Mouse (Mus musculus) spleen, postnatal 14 days (tissue): Measurements from ENCODE around the gene Hspb1.

ENCODE experiments used
- DNase-seq, 2 experiments: peaks; one replicate each; pipeline ENCODE4 v3.0.0; 2021 to 2022; ENCODE audit warnings: low spot score in 2 of 2

Hspb1 gene

GRCm38 (mm10) chr5:135887675-135888102 is at the start of gene Hspb1:
TSS of gene Hspb1 (plus strand) at chr5:135887919.
- DNase-seq: no peak

GRCm38 (mm10) chr5:135841651-135842050 is 46.1 kb upstream of the Hspb1 start:
- no peak for DNase-seq

GRCm38 (mm10) chr5:135843418-135843817 is 44.3 kb upstream of the Hspb1 start:
- DNase-seq: no peak

GRCm38 (mm10) chr5:135845676-135846320 is 41.9 kb upstream of the Hspb1 start:
- no peak for DNase-seq

- no peak for DNase-seq
Observed at GRCm38 (mm10) chr5:135847460-135847859, 40.3 kb upstream of the Hspb1 start.

- no peak for DNase-seq
Observed at GRCm38 (mm10) chr5:135847881-135848280, 39.8 kb upstream of the Hspb1 start.

- DNase-seq: no peak
Observed at GRCm38 (mm10) chr5:135851024-135851423, 36.7 kb upstream of the Hspb1 start.

- no peak for DNase-seq
Observed at GRCm38 (mm10) chr5:135851481-135851880, 36.2 kb upstream of the Hspb1 start.

- no peak for DNase-seq
Observed at GRCm38 (mm10) chr5:135852421-135852820, 35.3 kb upstream of the Hspb1 start.

GRCm38 (mm10) chr5:135853731-135854130 is 34.0 kb upstream of the Hspb1 start:
- DNase-seq: no peak

- DNase-seq: peak in 1 of 2 experiments; percentile 64
Observed at GRCm38 (mm10) chr5:135855156-135855555, 32.6 kb upstream of the Hspb1 start.

GRCm38 (mm10) chr5:135866662-135867061 is 21.1 kb upstream of the Hspb1 start:
- no peak for DNase-seq

GRCm38 (mm10) chr5:135867637-135868593 is 19.8 kb upstream of the Hspb1 start:
- no peak for DNase-seq

GRCm38 (mm10) chr5:135868653-135869052 is 19.1 kb upstream of the Hspb1 start:
- DNase-seq: no peak

- DNase-seq: no peak
Observed at GRCm38 (mm10) chr5:135869661-135870423, 17.9 kb upstream of the Hspb1 start.

GRCm38 (mm10) chr5:135870505-135870904 is 17.2 kb upstream of the Hspb1 start:
- DNase-seq: no peak

- no peak for DNase-seq
Observed at GRCm38 (mm10) chr5:135872996-135873395, 14.7 kb upstream of the Hspb1 start.

- DNase-seq: no peak
Observed at GRCm38 (mm10) chr5:135873753-135874152, 14.0 kb upstream of the Hspb1 start.

GRCm38 (mm10) chr5:135877180-135877579 is 10.5 kb upstream of the Hspb1 start:
- peak in 1 of 2 experiments; percentile 35 for DNase-seq

GRCm38 (mm10) chr5:135877831-135878231 is 9.9 kb upstream of the Hspb1 start:
- no peak for DNase-seq

- no peak for DNase-seq
Observed at GRCm38 (mm10) chr5:135879449-135880158, 8.1 kb upstream of the Hspb1 start.
